Mouse (Mus musculus): ENCODE measurements around the gene Rhbdd1.

DNA sequence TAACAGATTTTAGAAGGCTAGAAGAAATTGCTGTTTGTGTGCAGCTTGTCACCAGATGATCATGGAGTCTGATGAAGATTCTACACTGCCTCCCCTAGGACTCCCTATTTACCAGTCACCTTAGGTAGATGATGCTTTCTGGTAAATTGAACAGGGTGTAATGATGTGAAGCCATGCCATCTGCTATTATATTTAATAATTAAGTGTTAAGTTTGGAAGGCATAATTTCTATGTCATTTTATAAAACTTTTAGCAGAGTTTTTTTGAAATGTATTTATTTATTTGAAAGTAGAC, 13.6 kb downstream of the Rhbdd1 start:
- TF ChIP-seq HCFC1 (IDR thresholded peaks at IDR 0.05; ENCODE audit: low read depth, low read length), result no peak
- no peak for TF ChIP-seq CTCF (conservative IDR thresholded peaks at IDR 0.05 in 1 of 2, IDR thresholded peaks at IDR 0.05 in 1 of 2; ENCODE audit: low read depth in 2 of 2, low read length in 2 of 2)
- TF ChIP-seq NRF1 (IDR thresholded peaks at IDR 0.05; ENCODE audit: low read depth, low read length), result no peak
- TF ChIP-seq RAD21 (IDR thresholded peaks at IDR 0.05; ENCODE audit: low read depth, low read length), result no peak
- TF ChIP-seq EP300 (IDR thresholded peaks at IDR 0.05; ENCODE audit: low read length), result no peak
- no peak for TF ChIP-seq ZKSCAN1 (IDR thresholded peaks at IDR 0.05; ENCODE audit: borderline replicate concordance, low read depth, low read length)
- no peak for TF ChIP-seq POLR2A (IDR thresholded peaks at IDR 0.05; ENCODE audit: low read depth, low read length)
